Mouse (Mus musculus) 3T3-L1 (cell line): ENCODE data around the gene Pcdh7.

Source experiments
- DNase-seq: peaks from one replicate; pipeline ENCODE4 v3.0.0-alpha.2; 2015; ENCODE audit warnings: low read depth, low spot score

Pcdh7 gene

DNA sequence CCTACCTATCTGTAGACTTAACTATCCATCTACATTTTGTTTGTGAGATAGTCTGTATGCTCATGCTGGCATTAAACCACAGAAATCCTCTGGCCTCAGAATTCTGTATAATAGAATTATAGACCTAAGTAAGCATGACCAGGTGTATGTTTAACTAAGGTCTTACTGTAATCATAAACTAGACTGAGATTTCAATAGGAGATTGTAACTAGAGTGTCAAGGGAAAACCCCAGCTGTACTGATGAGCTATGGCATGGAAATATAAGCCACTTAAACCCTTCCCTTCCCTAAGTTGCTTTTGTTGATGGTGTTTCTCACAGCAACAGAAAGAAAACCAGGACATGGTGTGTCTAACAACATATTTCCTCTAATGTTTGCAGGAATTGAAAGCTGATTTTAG, 78.6 kb downstream of the Pcdh7 start:
- no peak for DNase-seq

DNA sequence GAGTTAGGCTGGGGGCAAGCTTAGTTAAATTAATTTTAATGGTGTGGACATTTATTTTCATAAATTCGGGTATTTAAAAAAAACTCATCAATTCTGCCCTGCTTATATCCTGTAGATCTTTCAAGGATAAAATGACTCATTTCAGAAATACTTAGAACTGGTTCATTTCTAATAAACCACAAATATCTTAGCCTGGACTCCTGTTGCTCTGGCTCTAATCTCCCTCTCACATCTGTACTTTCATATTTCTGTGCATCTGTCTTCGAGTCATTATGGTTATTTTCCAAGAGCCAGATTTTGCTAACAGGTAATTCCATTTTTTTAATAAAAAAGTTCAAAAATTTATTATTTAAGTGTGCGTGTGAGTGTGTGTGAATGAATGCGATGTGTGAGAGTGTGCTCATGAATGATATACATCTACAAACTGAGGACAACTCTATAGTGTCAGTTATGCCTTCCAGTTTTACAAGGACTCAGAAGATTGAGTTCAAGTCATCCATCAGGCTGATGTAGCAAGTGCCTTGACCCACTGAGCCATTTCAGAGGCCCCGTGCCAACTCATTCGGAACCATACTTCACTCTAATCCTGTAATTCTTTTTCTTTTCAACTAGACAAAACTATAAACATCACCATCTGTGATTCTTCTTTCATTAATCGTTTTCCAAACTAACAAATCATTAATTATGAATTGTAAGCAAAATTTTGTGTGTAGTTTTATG, 80.3 kb downstream of the Pcdh7 start:
- peak; percentile 10 for DNase-seq

DNA sequence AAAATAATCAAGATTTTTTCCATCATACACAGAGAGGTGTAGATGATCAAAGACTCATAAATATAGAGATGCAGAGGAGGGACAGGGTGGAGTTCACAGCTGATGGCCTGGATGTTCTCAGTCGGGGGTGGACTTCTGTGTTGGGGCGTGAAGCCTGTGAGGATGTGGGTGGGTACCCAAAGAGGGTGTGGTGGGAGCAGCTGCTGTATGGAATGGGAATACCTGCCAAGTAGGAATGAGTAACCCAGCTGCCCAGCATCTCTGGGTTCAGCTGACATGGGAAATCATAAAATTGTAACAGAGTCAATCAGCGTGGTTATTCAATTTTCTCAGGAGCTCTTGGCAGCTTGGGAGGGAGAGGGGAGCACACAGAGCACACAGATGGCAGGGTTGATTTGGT, 85.3 kb downstream of the Pcdh7 start:
- DNase-seq = peak; percentile 29

DNA sequence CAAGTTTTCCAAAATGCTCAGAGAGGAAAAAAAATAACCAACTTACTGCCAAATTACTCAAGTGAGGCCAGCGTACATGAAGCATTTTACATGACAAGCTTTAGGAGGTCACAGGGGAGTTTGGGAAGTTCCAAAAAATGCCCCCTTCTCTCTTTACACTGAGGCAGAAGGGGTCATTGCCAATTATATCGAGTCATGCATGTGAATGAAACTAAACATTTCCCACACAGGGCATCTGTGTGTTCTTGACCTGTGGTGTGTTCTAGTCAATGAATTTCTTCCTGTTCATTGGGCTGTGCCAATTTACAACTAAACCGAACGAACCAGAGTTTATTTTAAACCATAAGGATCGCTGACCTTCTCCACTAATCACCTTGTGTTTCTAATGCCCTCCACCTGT, 86.1 kb downstream of the Pcdh7 start:
- no peak for DNase-seq

DNA sequence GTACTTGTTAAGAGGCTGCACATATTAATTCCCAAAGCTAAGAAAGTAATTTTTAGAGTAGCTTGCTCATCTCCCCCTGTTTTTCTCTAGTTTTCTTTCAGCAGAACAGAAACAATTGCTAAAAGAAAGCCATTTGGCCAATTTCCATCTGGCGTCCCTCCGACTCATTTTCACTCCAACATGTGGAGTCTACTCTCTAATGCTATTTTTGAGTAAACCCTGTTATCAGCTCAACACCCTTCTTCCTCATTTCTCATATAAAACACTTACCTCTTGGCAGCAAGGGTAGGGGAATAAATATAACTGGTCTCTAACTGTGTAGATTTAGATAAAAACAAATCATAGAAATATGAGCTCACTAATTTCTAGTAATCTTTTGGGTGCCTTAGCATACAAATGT, 89.6 kb downstream of the Pcdh7 start:
- DNase-seq = no peak

DNA sequence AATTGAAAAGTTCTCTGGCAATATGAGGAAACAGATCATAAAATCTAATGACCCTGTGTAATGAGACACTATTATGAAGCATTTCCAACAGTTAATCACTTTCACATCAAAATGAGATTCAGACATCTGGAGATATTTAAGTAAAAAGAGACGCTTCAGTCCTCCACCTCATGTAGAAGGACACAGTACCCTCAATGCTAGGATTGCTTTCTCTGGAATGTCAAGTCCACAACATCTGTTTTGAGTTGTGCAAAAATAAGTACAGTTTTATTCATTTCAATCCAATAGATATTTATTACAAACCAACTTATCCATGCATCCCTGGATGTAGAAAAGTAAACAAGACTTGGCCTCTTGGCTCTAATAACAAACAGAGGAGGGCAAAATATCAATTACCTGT, 92.9 kb downstream of the Pcdh7 start:
- DNase-seq = peak; percentile 20

DNA sequence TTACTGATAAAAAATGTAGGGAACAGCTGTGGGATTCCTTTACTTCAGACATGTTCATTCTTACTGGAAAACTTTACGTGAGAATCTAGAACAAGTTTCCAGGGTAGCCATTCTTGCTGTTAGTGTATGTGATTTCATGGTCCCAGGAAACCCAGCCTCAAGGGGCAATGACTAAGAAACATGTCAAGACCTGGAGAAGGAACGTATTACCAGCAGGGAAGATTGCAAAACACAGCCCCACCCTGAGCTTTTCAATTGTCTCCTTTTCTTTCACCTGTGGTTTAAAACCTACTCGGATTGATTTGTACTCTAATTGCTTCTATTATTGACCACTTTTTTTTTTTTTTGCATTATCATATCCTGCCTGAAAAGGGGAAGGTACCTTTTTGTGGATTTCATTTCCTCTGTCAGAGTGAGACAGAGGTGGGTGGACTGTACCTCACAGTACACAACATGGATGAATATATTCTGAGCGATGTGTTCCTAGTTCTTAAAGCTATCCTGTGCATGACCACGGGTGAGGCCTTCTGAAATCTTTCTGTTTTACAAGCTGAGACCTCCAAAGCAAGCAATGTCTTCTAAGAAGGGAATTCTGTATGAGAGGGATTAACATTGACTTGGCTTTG, 98.3 kb downstream of the Pcdh7 start:
- peak; percentile 43 for DNase-seq

DNA sequence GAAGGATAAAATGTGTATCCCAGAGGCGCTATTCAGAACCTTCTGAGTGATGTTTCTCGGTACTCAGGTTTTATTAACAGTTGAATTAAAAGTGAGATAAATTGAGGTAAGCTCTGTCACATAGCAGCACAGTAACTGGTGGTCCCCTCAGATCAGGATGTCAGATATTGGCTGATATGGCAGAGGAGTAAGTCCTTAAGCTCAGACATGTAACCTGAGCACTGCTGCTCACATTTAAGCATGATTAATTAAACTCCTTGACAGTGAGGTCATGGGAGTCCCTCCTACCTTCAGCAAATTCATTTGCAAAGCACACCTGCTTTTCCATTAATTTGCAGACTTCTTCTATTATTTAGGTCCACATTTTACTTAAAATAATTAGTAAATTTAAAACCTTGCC, 102.0 kb downstream of the Pcdh7 start:
- DNase-seq = no peak

DNA sequence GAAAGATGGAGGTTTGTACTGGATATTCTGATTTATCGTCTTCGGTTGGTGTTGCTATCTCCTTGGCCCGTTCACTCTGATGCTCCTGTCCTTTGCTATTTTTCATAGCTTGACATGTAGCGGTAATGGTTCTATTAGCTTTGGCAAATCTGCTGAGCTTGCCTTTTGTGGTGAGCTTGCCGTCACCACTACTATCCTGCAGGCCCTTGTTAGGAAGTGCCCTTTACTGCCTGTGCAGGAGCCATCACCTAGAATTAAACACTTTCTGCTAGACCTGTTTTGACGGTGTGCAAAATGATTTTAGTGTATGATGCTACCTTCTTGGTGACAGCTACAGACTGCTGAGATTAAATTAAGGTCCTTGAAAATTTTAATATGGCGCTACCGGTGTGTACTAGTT, 103.3 kb downstream of the Pcdh7 start:
- DNase-seq = no peak

DNA sequence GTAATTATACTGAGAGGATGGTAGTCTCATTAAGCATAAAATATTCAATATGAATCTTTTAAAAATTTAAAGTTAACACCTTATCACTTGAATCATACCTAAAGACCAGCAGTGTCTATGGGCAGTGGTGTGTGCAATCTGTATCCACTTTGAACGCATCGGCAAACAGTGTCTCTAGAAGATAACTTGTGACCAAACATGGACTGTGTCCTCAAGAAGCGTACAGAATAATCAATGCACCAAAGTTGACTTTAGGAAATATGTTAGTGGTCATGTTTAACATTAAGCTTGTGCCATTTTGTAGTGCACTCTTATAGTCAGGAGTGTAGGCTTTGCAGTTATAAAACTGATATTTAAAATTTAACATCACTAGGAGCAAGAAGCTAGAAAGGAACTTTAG, 110.7 kb downstream of the Pcdh7 start:
- no peak for DNase-seq

DNA sequence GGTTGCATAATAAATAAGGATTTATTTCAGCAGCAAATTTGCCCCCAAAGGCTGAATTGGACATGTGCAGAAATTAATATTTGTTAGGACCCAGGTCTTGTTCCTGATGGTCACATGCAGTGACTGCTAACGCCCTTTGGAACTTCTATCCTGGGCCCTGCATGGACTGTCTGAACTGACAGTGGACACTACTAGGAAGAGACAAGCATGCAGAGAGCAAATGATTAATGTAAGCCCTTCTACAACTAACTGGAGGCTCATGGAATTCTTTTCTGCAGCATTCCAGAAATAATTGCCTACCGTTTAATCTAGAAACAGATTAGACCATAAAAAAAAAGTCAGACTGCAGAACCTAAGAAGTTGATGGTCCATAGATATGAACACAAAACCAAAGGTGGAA, 119.4 kb downstream of the Pcdh7 start:
- no peak for DNase-seq

DNA sequence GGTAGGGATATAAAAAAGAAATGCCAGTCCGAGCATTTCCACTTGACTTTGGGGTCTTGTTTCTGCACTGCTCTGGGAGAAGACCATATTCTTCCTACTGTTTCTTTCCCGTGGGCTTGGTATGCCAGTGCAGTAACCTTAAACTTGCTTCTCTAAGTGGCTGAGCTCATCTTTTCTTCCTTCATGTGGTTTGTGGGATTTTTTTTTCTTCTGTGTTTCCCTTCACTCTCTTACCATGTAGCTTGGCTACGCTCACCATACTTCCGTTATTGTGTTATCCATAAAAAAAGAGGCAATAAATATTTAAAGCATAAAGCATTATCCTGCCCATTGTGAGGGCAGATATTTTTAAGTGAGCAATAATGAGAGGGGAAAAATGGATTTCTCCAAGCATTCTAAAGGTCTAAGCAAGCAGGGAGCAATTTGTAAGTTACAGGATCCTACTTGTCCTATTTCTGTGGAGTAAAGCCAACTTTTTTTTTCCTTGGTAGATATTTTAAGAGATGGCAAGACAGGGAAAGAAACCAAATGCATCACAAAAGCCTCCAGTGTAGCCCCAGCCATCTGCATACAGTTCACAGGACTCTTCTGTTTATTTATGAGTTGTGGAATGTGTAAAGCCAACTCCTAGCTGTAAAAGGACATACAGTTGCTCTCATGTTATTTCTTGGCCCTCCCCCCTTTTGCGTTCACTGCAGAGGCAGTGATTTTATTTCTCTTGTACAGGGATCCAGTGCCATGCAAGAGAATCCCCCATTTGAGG, 123.8 kb downstream of the Pcdh7 start:
- no peak for DNase-seq

DNA sequence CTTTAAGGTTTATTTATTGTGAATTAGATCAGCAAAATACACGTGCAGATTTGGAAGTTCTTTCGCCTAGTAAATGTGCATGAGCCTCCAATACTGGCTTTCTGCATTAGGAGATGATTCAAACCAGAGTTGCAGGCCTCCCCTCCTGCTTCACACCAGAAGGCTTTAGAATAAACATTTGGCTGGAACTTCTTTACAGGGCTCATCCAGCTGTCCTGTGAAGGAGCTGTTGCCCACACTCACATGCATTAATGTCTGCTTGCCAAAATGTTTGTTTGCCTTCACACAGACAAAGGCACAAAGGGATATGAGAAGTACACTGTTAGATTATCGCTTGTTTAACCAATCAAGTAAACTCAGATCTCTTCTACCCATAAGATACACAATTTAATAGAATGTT, 129.7 kb downstream of the Pcdh7 start:
- DNase-seq = no peak

DNA sequence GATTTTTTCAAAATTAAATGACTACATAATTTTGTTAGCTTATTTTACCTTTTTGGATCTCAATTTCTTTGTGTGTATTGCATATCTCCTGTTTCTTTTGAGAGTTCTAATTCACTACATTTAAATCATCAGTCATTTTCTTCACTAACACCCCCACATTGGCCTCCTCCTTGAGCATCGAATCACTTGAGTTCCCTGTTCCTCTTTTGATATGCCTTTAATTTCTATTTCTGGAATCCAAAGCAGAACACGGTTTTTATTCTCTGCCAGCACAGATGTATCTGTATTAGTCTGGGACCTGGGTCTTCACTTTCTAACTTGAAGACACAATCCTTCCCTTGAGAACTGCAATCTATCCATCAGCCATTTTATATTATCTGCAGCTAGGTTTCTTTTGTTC, 132.3 kb downstream of the Pcdh7 start:
- DNase-seq = no peak

DNA sequence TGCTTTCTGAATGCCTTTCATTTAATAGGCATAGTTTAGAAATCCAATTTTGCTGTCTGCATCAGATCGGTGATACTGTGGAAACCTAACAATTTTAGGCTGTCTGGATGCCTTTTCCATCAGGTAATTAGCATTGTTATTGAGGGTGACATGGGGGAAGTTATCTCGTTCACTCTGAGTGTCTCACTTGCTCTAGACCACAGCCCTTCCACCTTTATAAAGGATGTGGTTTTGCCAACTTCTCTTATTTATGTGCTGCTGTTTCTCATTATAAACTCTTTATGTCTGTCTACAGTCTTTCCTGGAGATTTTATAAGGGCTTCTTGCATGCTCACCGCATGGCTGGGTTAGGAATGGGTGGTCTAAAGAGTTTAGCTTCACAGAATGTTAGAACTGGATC, 139.5 kb downstream of the Pcdh7 start:
- no peak for DNase-seq

DNA sequence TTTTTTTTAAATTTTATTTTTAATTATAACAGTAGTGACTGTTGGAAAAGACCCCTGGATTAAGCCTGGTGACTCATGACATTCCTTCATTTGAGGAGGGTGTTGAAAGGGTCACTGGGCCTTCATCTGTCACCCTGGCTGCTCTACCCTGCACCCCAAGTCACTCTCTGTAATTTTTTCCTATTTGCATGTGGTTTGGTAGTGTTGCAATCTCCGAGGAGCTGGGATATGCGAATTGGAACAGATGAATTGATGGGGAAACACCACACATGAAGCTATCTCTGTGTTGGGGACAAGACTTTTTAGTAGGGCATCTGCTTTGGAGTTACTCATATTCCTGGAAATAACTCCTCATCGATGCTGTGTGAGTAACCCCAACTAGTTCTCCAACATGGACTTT, 146.5 kb downstream of the Pcdh7 start:
- peak; percentile 19 for DNase-seq

DNA sequence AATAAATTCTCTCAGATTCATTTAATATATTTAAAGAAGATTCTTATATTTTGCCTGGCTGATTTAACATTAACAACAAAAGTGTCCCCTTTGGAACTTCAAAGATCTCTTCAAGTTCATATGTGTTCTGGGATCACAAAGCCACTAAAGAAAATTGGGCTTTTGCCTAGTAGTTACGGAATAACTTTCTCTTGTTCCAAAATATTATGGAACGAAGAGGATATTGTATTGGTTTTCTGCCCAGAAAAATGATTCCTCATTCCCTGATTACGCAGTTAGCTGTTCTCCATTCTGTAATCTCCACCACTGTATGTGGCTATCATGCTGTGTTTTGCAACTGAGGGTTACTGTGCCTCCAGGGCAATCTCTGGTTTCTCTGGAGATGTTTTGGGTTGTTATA, 147.5 kb downstream of the Pcdh7 start:
- DNase-seq = peak; percentile 24

DNA sequence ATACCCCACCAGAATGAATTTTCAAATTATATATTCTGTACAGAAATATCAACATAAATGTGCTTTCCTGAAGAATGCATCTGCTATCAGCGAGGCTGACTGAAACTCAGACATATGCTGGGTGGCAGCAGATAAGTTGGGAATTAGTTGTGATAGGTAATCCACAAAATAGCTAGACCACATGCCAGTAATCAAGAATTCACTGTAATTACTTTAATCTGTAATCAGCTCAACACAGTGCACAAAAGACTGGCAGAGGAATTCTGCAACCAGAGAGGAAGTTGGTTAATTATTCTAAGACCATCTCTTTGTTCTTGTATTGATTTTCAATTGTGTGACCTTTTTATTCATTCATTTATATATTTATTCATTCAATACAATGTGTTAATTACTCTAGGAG, 148.3 kb downstream of the Pcdh7 start:
- no peak for DNase-seq

DNA sequence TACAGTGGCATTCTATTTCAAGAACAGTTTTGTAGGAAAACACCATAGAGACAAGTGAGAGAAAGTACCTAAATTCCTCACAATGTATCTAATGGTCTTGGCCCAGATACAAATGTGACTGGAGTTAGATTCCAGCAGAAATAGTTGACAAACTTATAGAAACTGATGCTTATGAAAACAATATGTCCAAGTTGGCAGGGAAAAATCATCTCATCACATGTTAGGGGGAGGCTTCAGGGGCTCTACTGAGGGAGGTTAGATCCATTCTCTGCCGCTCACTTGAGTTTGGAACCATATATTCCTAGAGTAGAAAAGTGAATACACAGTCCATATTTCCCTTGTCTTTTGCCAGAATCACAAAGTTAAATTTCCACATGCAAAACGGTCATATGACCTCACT, 150.1 kb downstream of the Pcdh7 start:
- DNase-seq = peak; percentile 14

DNA sequence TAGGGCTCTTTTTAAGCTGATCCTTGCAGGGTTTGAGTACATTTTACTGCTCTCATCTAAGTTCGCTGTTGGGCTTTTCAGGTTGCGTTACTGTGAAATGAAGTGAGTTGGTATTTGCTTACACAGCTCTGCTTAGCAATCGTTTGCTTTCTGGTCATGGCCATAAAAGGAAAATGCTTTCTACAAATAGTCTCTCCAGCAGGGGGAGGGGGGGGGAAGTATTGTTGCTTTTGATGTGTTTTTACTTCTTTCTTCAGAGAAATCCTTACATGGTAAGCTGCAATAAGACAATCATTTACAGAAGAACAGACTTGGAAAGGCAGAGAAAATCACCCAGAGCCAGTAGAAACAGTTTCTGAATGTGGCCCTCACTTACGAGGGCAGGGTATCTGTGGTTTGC, 150.9 kb downstream of the Pcdh7 start:
- no peak for DNase-seq

DNA sequence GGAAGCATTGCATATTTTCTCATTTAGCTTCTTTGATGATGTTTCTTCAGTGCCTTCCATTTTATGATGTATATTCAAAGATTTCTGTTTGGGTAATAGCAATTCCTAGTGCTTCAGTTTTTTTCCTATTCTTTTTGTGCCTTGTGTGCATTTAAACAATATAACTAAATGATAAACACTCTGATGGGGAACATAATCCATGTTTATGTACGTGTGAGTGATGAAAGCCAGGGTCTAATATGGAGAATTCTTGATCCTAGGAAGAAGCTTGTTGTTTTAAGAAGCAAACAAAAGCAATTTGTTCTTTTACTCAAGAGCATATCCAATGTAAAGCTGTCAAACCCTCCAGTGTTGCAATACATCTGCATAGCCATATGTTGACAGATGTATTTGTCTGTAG, 153.0 kb downstream of the Pcdh7 start:
- DNase-seq = no peak

DNA sequence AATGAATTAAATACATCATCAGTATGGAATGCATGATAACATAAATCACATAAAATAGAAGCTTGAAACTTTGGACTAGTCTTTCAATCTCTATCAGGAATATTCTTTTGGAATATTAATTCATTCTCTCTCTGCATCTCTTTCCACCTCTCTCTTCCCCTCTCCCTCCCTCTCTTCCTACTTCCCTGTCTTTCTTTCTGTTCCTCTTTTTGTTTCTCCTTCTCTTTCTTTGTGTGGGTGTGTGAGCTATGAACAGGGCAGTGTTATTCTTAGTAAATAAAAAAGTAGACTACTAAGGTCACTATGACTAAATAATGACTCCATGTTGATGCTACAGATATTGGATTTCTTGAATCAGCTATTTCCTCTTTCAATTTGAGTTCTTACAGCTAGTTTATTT, 167.2 kb downstream of the Pcdh7 start:
- no peak for DNase-seq

DNA sequence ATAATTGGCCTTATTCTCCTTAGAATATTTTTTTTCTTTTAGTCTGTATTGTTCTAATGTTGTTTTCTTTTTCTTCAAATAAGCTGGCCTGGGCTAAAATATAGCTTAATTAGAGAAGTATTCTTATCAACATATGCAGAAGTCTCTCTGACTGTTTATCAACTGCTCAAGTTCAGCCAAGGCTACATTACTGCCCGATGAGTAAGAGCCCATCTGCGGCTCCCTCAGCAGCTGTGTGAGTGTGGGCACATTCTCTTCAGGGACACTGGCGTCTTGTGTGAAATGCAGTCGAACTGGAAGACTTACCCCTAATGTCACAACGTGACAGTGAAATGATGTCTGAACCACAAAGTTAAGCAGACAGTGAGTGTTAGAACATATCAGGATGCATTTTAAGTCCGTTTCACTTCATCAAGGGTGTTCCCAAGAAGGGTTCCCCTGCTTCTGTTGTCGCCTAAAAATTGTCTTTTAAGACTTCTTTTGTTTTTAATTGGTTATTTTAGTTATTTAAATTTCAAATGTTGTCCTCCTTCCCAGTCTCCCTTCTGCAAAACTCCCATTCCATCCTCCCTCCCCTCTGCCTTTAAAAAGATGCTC, 181.3 kb downstream of the Pcdh7 start:
- peak; percentile 62 for DNase-seq
